Mouse (Mus musculus) stomach, postnatal 0 days (tissue): Measurements from ENCODE around the gene Gpr139. TPM values are rescaled to one million over a fixed set of nuclear protein-coding genes. Genes with fewer than 3 reads are reported as not detected.

Source experiments
- ATAC-seq: fragments of 200-750 bp; cut with Nextera tagmentation; 2 replicates; pipeline ENCODE4 v1.8.0; 2017; ENCODE audit not compliant: low FRiP score, low TSS enrichment
- DNase-seq: peaks from one replicate; pipeline ENCODE4 v3.0.0-alpha.2; 2016; ENCODE audit warnings: low spot score
- H3K27ac ChIP-seq: fragments of 300-500 bp; sonication (generic); replicated peaks from 2 replicates; pipeline ENCODE4 v1.5.1; 2014; ENCODE audit warnings: mild to moderate bottlenecking, control low read depth
- H3K27me3 ChIP-seq: fragments of 300-500 bp; sonication (generic); 2 replicates; pipeline ENCODE4 v1.6.1; 2014; ENCODE audit warnings: low read length; ENCODE audit not compliant: control insufficient read depth, insufficient read depth
- H3K36me3 ChIP-seq: fragments of 300-500 bp; sonication (generic); 2 replicates; pipeline ENCODE4 v1.6.1; 2014; ENCODE audit warnings: low read length, mixed read lengths; ENCODE audit not compliant: control insufficient read depth, insufficient read depth
- H3K4me1 ChIP-seq: fragments of 300-500 bp; sonication (generic); replicated peaks from 2 replicates; pipeline ENCODE4 v1.6.1; 2014; ENCODE audit warnings: antibody characterized with exemption; ENCODE audit not compliant: control insufficient read depth, insufficient read depth
- H3K4me2 ChIP-seq: fragments of 300-500 bp; sonication (generic); replicated peaks from 2 replicates; pipeline ENCODE4 v1.6.1; 2014; ENCODE audit warnings: low read depth, mild to moderate bottlenecking, control low read depth, moderate library complexity
- H3K4me3 ChIP-seq: fragments of 300-500 bp; sonication (generic); 2 replicates; pipeline ENCODE4 v1.5.1; 2014; ENCODE audit warnings: low read depth, low read length, control low read depth
- H3K9ac ChIP-seq: fragments of 300-500 bp; sonication (generic); 2 replicates; pipeline ENCODE4 v1.6.1; 2014; ENCODE audit warnings: mild to moderate bottlenecking, low read length, control low read depth, mixed read lengths
- H3K9me3 ChIP-seq: fragments of 300-500 bp; sonication (generic); 2 replicates; pipeline ENCODE4 v1.6.1; 2016; ENCODE audit warnings: low read length; ENCODE audit not compliant: control insufficient read depth
- CTCF ChIP-seq: IDR thresholded peaks from 2 replicates; pipeline ENCODE4 v1.5.1; 2016; ENCODE audit warnings: antibody characterized with exemption, low read depth, mild to moderate bottlenecking, moderate library complexity
- EP300 ChIP-seq: optimal IDR thresholded peaks from 2 replicates; pipeline ENCODE3; 2016; ENCODE audit warnings: antibody characterized with exemption
- WGBS: fragments of 180-500 bp; shearing (Covaris S2); extraction: QIAGEN DNeasy Blood & Tissue Kit; methylation state at CpG from one replicate; pipeline ENCODE4 v1.1.7; 2014; 5-methylcytosine and 5-hydroxymethylcytosine counted together
- polyA plus RNA-seq: library from polyadenylated mRNA; unstranded; fragments of >200 nt; fragmentation: Nextera tagmentation; extraction: Ambion mirVana; gene quantifications from 2 replicates; pipeline ENCODE4 v1.2.1, GENCODE M21; 2015

Gene Gpr139
- polyA plus RNA-seq: 0.02 TPM in 1 of 2 replicates, not detected in the other

DNA sequence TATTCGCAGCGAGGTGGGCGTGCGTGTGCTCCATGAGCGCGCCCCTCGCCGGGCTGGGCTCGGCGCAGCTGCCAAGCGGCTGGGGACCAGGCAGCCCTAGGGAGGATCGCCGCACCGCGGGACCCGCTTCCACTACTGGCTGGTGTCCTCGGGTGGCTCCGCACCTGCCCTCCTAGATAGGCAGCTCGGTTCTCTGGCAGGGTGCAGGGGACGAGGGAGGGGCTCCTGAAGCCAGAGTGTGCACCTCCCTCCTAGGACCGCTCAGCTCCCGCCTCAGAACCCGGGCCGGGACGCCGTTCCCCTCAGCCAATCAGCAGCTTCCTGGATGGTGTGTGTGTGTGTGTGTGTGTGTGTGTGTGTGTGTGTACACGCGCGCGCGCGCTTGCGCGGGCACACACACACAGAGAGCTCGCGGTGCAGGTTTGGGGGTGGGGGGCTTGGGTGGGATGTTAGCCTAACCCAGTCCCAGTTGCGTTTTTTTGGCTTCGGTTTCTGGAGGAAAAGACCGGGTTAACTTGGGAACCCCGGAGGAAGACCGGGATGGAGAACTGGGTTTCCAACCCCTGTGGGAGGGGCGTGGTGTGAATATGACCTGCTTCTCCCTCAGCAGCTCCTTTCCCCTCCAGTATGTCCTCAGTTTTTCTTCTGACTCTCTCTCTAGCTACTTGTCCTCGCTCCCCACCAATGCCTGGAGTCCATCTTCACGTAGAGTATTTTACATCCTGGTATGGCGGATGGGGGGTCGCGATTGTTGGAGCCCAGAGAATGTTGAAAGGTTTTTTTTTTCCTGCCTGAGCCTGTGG lies at the start of gene Gpr139:
Gene Gpr139 (minus strand): TSS at position 263 of the 803 bp plus-strand sequence.
- TF ChIP-seq EP300 (no peak), CTCF (no peak)
- H3K36me3 ChIP-seq: no peaks in the 10 kb centered on the region
- H3K27me3 ChIP-seq: peaks cover 6% of the 10 kb centered on the region; the same call in 1 of the 2 replicates
- DNase-seq (peak; percentile 14), ATAC-seq (0 out of 2 replicates have a peak, but pooled peaks have one; percentile 32)
- WGBS: under 1% methylated on average over 46 of the region's 47 CpGs
- H3K4me1 ChIP-seq: no peaks in the 10 kb centered on the region
- peak within 1 kb of the TSS; percentile 28 for H3K4me3 ChIP-seq
- H3K27ac ChIP-seq: no peak within 1 kb of the TSS
- H3K9me3 ChIP-seq: no peaks in the 10 kb centered on the region
- peak within 1 kb of the TSS; percentile 50 for H3K4me2 ChIP-seq
- H3K9ac ChIP-seq: no peak within 1 kb of the TSS

DNA sequence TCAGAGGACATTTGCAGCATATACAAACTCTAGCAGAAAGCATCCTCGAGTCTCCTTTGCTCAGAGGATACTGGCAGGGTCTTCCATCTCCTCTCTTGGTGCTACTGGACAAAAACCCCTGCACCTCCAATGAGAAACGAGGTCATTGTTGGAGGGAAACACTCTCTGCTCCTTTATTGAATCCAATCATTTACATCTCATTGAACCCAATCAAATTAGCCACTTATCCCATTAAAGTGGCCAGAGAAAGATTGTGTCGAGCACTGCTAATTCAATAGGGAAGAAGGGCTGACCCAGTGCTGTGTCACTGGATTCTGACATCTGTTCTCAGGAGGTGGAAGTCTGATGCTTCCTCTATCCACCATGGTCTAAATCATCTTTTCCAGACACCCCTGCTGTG lies 46.6 kb upstream of the Gpr139 start:
- no peaks in the 10 kb centered on the region for H3K9me3 ChIP-seq
- H3K36me3 ChIP-seq: no peaks in the 10 kb centered on the region
- ATAC-seq (no peak), DNase-seq (no peak)
- H3K4me3 ChIP-seq: no peak overlapping the region
- H3K4me1 ChIP-seq: no peaks in the 10 kb centered on the region
- 59% methylated on average over 3 of the region's 3 CpGs for WGBS
- no peak overlapping the region for H3K9ac ChIP-seq
- no peak overlapping the region for H3K27ac ChIP-seq
- no peaks in the 10 kb centered on the region for H3K27me3 ChIP-seq
- H3K4me2 ChIP-seq: no peak overlapping the region
- TF ChIP-seq CTCF (no peak), EP300 (no peak)

DNA sequence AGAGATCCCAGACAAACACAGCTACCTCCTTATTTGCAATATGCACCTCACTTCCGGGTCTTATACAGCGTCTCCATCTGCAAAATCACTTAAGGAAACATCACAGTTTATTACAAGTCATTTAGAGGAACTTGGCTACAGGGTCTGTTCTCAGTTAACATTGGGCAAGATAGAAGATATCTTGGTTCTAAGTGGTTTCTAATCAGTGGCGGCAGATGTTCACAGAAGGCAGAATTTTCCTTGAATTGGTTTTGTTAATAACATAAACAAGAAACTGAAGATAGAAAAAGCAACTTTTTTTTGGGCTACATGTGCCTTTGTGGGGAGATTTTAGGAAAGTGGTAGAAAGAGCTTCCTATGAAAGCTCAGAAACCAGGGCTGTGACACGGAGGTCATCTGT lies 38.3 kb upstream of the Gpr139 start:
- Histone ChIP-seq H3K27ac (no peak overlapping the region), H3K9ac (no peak overlapping the region), H3K4me2 (no peak overlapping the region), H3K36me3 (no peaks in the 10 kb centered on the region), H3K27me3 (no peaks in the 10 kb centered on the region), H3K4me3 (no peak overlapping the region), H3K9me3 (no peaks in the 10 kb centered on the region), H3K4me1 (no peaks in the 10 kb centered on the region)
- 86% methylated on average over 4 of the region's 4 CpGs for WGBS
- TF ChIP-seq EP300 (no peak), CTCF (no peak)
- ATAC-seq (no peak), DNase-seq (no peak)

DNA sequence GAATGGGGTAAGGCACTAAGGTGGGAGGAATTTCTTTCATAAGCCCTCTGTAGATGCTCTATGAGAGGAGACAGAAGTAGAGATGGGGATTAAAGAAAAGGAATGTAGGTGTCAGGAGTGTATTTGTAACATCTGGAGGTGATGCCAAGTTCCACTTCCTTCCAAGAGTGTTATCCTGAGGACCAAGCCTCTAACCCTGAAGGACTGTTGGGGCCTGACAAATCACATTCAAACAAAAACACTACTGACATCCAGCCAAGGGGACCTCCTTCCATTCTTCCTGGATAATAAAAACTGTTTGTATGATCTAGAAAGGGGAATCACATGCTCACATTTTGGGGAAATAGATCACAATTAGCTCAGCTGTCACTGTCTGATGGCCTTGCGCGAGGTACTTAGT lies 34.7 kb upstream of the Gpr139 start:
- TF ChIP-seq EP300 (no peak), CTCF (no peak)

DNA sequence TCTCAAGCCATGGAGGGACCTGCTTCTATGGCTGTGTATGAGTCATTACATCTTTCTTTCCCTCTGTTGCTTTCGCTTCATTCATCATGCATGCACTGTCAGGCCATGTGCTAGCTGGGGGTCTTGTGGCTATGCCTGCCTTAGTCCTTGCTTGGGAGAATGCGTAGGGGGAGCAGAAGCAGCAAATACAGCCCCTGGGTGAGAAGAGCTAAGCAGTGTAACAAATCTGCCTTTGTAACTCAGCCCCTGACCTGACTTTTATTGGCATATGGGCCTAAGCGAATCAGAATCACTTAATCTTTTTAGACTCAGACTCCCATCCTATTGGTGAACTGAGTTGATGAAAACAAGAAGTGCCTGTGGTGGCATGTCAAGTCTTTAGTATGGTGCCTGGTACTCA lies 22.8 kb upstream of the Gpr139 start:
- Histone ChIP-seq H3K9ac (no peak overlapping the region), H3K27me3 (no peaks in the 10 kb centered on the region), H3K4me2 (no peak overlapping the region), H3K4me1 (no peaks in the 10 kb centered on the region), H3K9me3 (no peaks in the 10 kb centered on the region), H3K4me3 (no peak overlapping the region), H3K27ac (no peak overlapping the region), H3K36me3 (no peaks in the 10 kb centered on the region)
- TF ChIP-seq EP300 (no peak), CTCF (no peak)
- ATAC-seq: no peak
- no peak for DNase-seq
- 79% methylated on average over 3 of the region's 3 CpGs for WGBS

More for the DNA sequence above, 34.7 kb upstream of the Gpr139 start:
- no peak overlapping the region for H3K9ac ChIP-seq
- 82% methylated on average over 2 of the region's 2 CpGs for WGBS
- no peaks in the 10 kb centered on the region for H3K27me3 ChIP-seq
- no peaks in the 10 kb centered on the region for H3K4me1 ChIP-seq
- H3K4me2 ChIP-seq: no peak overlapping the region
- DNase-seq (no peak), ATAC-seq (no peak)
- no peak overlapping the region for H3K27ac ChIP-seq
- H3K36me3 ChIP-seq: no peaks in the 10 kb centered on the region
- no peaks in the 10 kb centered on the region for H3K9me3 ChIP-seq
- no peak overlapping the region for H3K4me3 ChIP-seq

DNA sequence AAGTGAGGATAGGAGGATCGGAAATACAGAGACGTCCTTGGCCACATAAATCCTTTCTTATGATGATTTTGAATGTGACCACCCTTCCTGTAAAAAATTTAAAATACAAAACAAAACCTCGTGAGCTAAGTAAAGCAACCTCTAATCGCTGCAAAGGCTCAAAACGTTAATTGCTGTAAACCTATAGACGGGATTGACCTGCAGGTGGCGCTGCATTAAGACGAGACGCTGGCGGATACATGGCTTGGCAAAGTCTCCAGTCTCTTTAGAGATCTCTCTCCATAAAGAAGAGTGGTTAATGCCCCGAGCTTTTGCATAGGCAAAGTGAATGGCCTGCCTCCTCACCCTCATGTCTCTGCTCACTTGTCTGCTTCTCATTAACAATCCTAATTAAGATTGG lies 2.0 kb upstream of the Gpr139 start:
- peak; percentile 18 for DNase-seq
- Histone ChIP-seq H3K27ac (no peak overlapping the region), H3K4me1 (no peaks in the 10 kb centered on the region), H3K9me3 (no peaks in the 10 kb centered on the region), H3K4me2 (no peak overlapping the region), H3K27me3 (peaks cover 6% of the 10 kb centered on the region; the same call in 1 of the 2 replicates), H3K36me3 (no peaks in the 10 kb centered on the region), H3K9ac (no peak overlapping the region), H3K4me3 (no peak overlapping the region)
- TF ChIP-seq EP300: no peak
- TF ChIP-seq CTCF: peak; percentile 53
- no peak for ATAC-seq
- WGBS: 14% methylated on average over 11 of the region's 11 CpGs
